Mouse (Mus musculus): ENCODE measurements around the gene Ppp1r14a. TPM values are rescaled to one million over a fixed set of nuclear protein-coding genes. Genes with fewer than 3 reads are reported as not detected.

Gene Ppp1r14a
- polyA plus RNA-seq, 1 experiment, result 21.3 TPM

- DNase-seq (ENCODE audit: low read depth), result no peak
Measured at GRCm38 (mm10) chr7:29328984-29329383, 39.9 kb downstream of the Ppp1r14a start.

DNA sequence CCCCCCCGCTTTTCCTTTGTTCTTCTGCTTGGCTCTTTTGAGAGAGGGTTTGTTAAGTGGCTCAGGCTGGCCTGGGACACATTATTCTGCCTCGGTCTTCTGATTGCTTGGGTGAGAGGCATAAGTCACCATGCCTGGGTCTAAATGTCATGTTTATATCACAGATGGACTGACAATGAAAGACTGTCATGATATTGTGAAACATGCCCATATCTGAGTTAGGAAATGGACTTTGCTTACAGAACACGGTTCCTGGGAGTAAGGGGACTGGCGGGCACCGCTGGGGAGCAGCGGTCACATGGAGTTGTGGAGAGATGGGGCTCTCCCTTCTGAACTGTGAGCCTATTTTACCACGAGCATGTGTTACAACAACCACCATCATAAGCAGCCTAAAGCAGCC is 45.0 kb downstream of the Ppp1r14a start:
- no peak for DNase-seq (ENCODE audit: low read depth)

DNA sequence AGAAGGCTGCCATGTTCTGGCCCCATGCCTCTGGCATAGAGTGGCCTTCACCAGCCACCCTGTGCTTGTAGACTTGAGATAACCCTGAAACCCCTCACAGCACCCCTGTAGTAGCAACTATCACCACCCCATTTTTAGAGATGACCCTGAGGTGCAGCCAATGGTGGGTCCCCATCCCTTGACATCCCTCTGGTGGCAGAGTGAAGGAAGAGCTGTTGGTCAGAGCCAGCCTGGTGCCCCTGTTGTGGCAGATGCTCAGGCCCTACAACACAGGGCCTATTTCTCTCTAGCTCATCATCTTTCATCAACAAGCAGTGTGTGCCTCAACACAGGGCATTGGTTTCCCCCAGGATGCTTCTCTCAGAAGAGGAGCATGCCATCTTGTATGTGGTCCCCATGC is 46.2 kb downstream of the Ppp1r14a start:
- no peak for DNase-seq (ENCODE audit: low read depth)

DNA sequence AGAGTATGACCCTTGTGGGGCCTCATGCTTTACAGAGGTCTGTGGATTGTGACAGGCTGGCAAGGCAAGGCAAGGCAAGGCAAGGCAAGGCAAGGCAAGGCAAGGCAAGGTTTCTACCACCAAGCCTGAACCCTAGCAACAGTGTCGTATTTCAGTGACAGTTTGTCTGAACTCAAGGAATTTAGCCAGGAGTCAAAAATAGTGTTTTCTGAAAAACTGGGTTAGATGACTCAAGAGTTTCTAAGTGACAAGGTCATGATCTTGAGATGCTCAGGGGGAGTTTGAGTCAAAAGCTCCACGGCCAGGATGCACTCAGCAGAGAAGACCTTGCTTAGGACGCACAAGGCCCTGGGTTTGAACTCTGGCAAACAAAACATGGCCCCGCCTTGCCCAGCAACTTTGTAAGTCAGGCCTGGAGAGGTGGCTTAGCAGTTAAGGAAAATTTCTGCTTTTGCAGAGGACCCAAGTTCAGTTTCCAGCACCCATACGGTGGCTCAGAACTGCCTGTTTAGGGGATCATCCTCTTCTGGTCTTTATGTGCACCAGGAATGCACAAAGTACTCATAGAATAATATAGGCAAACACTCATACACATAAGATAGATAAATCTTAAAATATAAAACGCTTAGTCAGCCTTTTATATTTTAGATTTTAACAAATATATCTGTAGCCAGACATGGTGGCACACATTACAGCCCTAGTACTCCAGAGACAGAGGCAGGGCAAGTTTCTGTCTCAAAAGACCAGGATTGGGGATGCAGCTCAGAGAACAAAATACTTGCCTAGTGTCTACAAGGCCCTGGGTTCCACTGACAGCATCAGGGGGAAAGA is 46.9 kb downstream of the Ppp1r14a start:
- DNase-seq (ENCODE audit: low read depth), result no peak

- no peak for DNase-seq (ENCODE audit: low read depth)
Measured at GRCm38 (mm10) chr7:29336795-29337319, 47.7 kb downstream of the Ppp1r14a start.

DNA sequence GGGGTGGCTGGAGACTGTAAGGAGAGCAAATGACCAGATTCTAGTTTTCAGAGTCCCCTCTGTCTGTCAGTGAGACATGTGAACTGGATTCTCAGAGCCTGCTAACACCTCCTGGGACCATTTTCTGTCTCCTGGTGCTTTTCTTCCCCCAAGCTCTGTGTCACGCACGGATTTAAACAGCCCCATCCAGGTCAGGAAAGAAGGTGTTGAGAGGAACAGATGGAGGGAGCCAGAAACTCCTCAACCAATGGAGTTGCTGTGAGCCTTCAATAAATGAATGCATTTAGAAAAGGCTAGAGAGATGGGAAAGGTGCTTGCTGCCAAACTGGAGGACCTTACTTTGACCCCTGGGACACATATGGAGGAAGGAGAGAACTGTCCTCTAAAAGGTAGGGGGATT is 48.7 kb downstream of the Ppp1r14a start:
- DNase-seq (ENCODE audit: low read depth), result no peak

DNA sequence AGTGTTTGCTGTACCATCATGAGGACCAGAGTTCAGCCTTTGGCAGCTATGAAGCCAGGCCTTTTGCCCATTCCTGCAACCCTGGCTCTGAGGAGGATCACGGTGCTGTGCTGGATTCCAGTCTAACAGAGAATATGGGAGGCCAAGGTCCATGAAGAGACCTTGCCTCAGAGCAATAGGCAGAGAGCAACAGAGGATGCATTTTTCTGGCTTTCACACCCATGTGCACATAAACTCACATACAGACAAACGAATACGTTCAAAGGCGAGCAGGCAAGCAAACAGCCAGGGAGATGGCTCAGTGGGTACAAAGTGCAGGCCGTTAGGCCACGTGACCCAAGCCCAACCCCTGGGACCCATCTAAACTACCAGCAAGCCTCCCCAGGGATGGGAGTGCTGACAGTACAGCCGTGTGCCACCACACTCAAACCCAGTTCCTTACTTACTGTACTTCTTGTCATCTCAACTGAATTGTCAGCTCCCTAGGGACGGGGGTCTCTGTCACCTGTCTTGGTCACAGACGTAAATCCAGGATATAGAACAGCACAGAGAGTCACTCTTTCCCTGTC is 49.3 kb downstream of the Ppp1r14a start:
- no peak for DNase-seq (ENCODE audit: low read depth)

DNA sequence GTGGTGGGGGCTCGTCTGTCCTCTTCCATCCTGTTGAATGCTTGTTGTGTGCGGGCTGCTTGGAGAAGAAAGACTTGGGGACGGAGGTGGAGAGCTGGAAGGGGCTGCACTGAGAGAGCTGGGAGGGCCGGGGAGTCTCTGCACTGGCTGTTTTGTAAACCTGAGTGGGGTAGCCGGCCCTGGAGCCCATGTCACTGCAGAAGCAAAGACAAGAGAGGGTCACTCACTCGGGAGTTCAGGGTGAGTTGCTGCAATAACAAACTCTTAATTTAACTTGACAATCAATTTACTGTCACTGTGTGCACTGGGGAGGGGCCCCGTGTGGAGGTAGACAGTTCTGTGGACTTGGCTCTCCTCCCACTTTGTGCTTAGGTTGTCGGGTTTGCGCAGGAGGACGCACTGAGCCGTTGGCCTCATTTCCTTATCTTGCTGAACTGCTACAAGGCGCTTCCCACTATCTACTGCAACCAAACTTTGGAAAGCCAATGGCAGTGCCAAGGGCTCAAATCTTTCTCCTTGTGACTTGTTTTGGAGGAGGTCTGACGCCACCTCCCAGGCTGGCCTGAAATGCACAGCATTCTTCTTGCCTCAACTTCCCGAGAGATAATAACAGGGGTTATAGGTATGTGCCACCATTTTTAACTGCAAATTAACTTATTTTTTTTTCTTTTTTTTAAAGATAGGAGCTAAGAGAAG is 50.0 kb downstream of the Ppp1r14a start:
- DNase-seq (ENCODE audit: low read depth), result no peak

- no peak for DNase-seq (ENCODE audit: low read depth)
Measured at GRCm38 (mm10) chr7:29340247-29340646, 51.1 kb downstream of the Ppp1r14a start.

- no peak for DNase-seq (ENCODE audit: low read depth)
Measured at GRCm38 (mm10) chr7:29340838-29341237, 51.7 kb downstream of the Ppp1r14a start.

DNA sequence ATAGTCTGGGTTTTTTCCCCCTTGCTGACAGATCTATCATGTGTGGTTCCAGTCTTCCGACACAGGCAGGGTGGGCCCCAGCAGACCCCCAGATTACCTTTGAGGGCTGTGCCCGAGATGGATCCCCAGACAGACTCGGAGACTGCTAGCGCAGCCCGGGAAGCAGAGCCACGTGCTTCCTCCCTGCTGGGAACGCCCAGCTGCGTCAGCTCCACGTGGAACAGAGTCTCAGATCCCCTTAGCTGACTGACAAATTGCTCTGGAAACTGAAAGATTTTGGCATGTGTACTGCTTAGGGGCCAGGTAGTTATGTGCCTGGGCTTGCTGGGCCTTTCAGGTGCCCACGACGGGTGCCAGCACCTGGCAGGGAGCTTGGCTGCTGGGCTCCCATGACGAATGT is 52.6 kb downstream of the Ppp1r14a start:
- no peak for DNase-seq (ENCODE audit: low read depth)

GRCm38 (mm10) chr7:29342489-29343092 is 53.5 kb downstream of the Ppp1r14a start:
- no peak for DNase-seq (ENCODE audit: low read depth)

Other genes with a start within 250 kb of the Ppp1r14a start
- 0.16 and 0.32 TPM in 2 replicates for gene Ryr1, start 164.1 kb upstream of the Ppp1r14a start, polyA plus RNA-seq (2012; rRNA removed)
- 4.7 and 7.6 TPM in 2 replicates for gene Rasgrp4, start 154.5 kb upstream of the Ppp1r14a start, polyA plus RNA-seq (2012; rRNA removed)
- 27.6 and 28.2 TPM in 2 replicates for gene Fam98c, start 133.1 kb upstream of the Ppp1r14a start, polyA plus RNA-seq (2012; rRNA removed)
- 1.8 and 2.3 TPM in 2 replicates for gene Ggn, start 119.1 kb upstream of the Ppp1r14a start, polyA plus RNA-seq (2012; rRNA removed)
- gene Spred3, start 118.9 kb upstream of the Ppp1r14a start, polyA plus RNA-seq (2012; rRNA removed), result 3.6 and 4.1 TPM in 2 replicates
- 200 and 214 TPM in 2 replicates for gene Psmd8, start 108.6 kb upstream of the Ppp1r14a start, polyA plus RNA-seq (2012; rRNA removed)
- 5.9 and 7.1 TPM in 2 replicates for gene Catsperg1, start 75.3 kb upstream of the Ppp1r14a start, polyA plus RNA-seq (2012; rRNA removed)
- gene Kcnk6, start 56.8 kb upstream of the Ppp1r14a start, polyA plus RNA-seq (2012; rRNA removed), result 7.4 and 8.2 TPM in 2 replicates
- gene Yif1b, start 51.0 kb upstream of the Ppp1r14a start, polyA plus RNA-seq (2012; rRNA removed), result 156 and 161 TPM in 2 replicates
- 1.8 and 2.1 TPM in 2 replicates for gene 2200002D01Rik, start 40.8 kb upstream of the Ppp1r14a start, polyA plus RNA-seq (2012; rRNA removed)
- gene Spint2, start 7.4 kb upstream of the Ppp1r14a start, polyA plus RNA-seq (2012; rRNA removed), result 453 and 777 TPM in 2 replicates
- gene Dpf1, start 14.6 kb downstream of the Ppp1r14a start, polyA plus RNA-seq (2012; rRNA removed), result 2.2 and 2.8 TPM in 2 replicates
- 37.4 and 55.0 TPM in 2 replicates for gene Sipa1l3, start 229.3 kb downstream of the Ppp1r14a start, polyA plus RNA-seq (2012; rRNA removed)

Data from gonadal fat pad, adult 2 months (tissue).